Mouse (Mus musculus) forebrain, embryonic 11.5 days (tissue): ENCODE results near the gene Itpr1. TPM values are rescaled to one million over a fixed set of nuclear protein-coding genes. Genes with fewer than 3 reads are reported as not detected.

Experiments
- ATAC-seq: fragments of 200-750 bp; cut with Nextera tagmentation; replicated peaks from 2 replicates; pipeline ENCODE4 v1.8.0; 2017; ENCODE audit warnings: moderate TSS enrichment; ENCODE audit not compliant: low FRiP score
- DNase-seq: peaks from one replicate; pipeline ENCODE4 v3.0.0-alpha.2; 2017; ENCODE audit warnings: low spot score
- H3K27ac ChIP-seq: fragments of 300-500 bp; sonication (generic); 2 replicates; pipeline ENCODE4 v1.5.1; 2014; ENCODE audit warnings: low read depth, low read length
- H3K27me3 ChIP-seq: fragments of 300-500 bp; sonication (generic); 2 replicates; pipeline ENCODE4 v1.6.1; 2014; ENCODE audit warnings: mild to moderate bottlenecking, low read length, mixed read lengths; ENCODE audit not compliant: control insufficient read depth, insufficient read depth
- H3K36me3 ChIP-seq: fragments of 300-500 bp; sonication (generic); 2 replicates; pipeline ENCODE4 v1.6.1; 2014; ENCODE audit warnings: mild to moderate bottlenecking, low read length, moderate library complexity, mixed read lengths; ENCODE audit not compliant: control insufficient read depth, insufficient read depth
- H3K4me1 ChIP-seq: fragments of 300-500 bp; sonication (generic); replicated peaks from 2 replicates; pipeline ENCODE4 v1.6.1; 2014; ENCODE audit warnings: low read length, mixed read lengths; ENCODE audit not compliant: control insufficient read depth, insufficient read depth
- H3K4me2 ChIP-seq: fragments of 300-500 bp; sonication (generic); 2 replicates; pipeline ENCODE4 v1.6.1; 2014; ENCODE audit warnings: low read depth, mild to moderate bottlenecking, low read length, moderate library complexity, mixed read lengths; ENCODE audit not compliant: severe bottlenecking
- H3K4me3 ChIP-seq: fragments of 300-500 bp; sonication (generic); 2 replicates; pipeline ENCODE4 v1.5.1; 2014; ENCODE audit warnings: low read depth, low read length
- H3K9ac ChIP-seq: fragments of 300-500 bp; sonication (generic); 2 replicates; pipeline ENCODE4 v1.6.1; 2014; ENCODE audit warnings: low read length
- H3K9me3 ChIP-seq: fragments of 300-500 bp; sonication (generic); 2 replicates; pipeline ENCODE4 v1.6.1; 2016; ENCODE audit warnings: low read length, mixed read lengths; ENCODE audit not compliant: control insufficient read depth
- WGBS: fragments of 180-500 bp; shearing (Covaris S2); extraction: QIAGEN DNeasy Blood & Tissue Kit; methylation state at CpG from one replicate; pipeline ENCODE4 v1.1.7; 2014; 5-methylcytosine and 5-hydroxymethylcytosine counted together
- polyA plus RNA-seq: library from polyadenylated mRNA; unstranded; fragments of >200 nt; fragmentation: Nextera tagmentation; extraction: Ambion mirVana; gene quantifications from 2 replicates; pipeline ENCODE4 v1.2.1, GENCODE M21; 2014

Gene Itpr1
- polyA plus RNA-seq, 1 experiment from 2014 or later, result 8.1 TPM

GRCm38 (mm10) chr6:108334059-108334458, 121.2 kb downstream of the Itpr1 start:
- 85% methylated on average over 3 of the region's 3 CpGs for WGBS
- DNase-seq, result no peak

DNA sequence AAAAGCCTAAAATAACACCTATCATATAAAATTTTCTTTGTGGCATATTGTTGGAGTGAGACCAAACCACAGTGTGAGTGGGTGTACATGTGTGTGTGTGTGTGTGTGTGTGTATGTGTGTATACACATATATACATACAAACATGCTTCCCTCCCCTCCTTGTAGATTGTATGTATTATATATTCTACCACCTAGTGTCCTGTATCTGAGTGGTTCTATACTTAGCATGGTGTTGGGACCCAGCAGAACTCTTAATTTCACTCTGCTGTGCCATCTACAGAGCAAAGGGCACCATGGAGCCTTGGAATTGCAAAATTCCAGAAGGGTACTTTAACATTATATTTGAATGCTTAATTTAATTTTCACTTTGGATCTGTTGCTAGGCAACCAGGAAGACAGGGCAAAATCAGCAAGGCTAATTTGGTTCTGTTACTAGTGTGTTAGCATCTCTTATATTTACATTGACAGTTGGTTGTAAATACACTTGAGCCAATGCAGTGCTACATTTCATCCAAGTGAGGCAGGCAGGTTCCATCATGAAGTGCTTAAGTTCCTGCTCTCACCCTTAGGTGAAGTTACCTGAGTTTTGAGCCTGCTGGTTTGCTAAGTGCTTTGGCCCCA, 122.4 kb downstream of the Itpr1 start:
- H3K4me3 ChIP-seq, result no peak overlapping the region
- no peaks in the 10 kb centered on the region for H3K36me3 ChIP-seq
- H3K4me2 ChIP-seq, result no peak overlapping the region
- no peaks in the 10 kb centered on the region for H3K4me1 ChIP-seq
- H3K9me3 ChIP-seq, result no peaks in the 10 kb centered on the region
- DNase-seq (no peak), ATAC-seq (no peak)
- H3K27ac ChIP-seq, result no peak overlapping the region
- H3K9ac ChIP-seq, result no peak overlapping the region
- no peaks in the 10 kb centered on the region for H3K27me3 ChIP-seq

More at GRCm38 (mm10) chr6:108334059-108334458, 121.2 kb downstream of the Itpr1 start:
- Histone ChIP-seq H3K27ac (no peak overlapping the region), H3K4me2 (no peak overlapping the region), H3K27me3 (no peaks in the 10 kb centered on the region), H3K9ac (no peak overlapping the region), H3K9me3 (no peaks in the 10 kb centered on the region), H3K4me3 (no peak overlapping the region), H3K4me1 (no peaks in the 10 kb centered on the region), H3K36me3 (no peaks in the 10 kb centered on the region)
- no peak for ATAC-seq

GRCm38 (mm10) chr6:108336506-108336905, 123.6 kb downstream of the Itpr1 start:
- no peaks in the 10 kb centered on the region for H3K4me1 ChIP-seq
- no peak for ATAC-seq
- H3K9me3 ChIP-seq, result no peaks in the 10 kb centered on the region
- H3K27me3 ChIP-seq, result no peaks in the 10 kb centered on the region
- H3K27ac ChIP-seq, result no peak overlapping the region
- H3K4me3 ChIP-seq, result no peak overlapping the region
- 92% methylated on average over 6 of the region's 6 CpGs for WGBS
- no peak for DNase-seq
- no peaks in the 10 kb centered on the region for H3K36me3 ChIP-seq
- H3K4me2 ChIP-seq, result no peak overlapping the region
- no peak overlapping the region for H3K9ac ChIP-seq

- H3K4me3 ChIP-seq, result no peak overlapping the region
- H3K36me3 ChIP-seq, result no peaks in the 10 kb centered on the region
- ATAC-seq, result no peak
- 78% methylated on average over 6 of the region's 6 CpGs for WGBS
- no peaks in the 10 kb centered on the region for H3K9me3 ChIP-seq
- DNase-seq, result no peak
- no peak overlapping the region for H3K27ac ChIP-seq
- no peaks in the 10 kb centered on the region for H3K27me3 ChIP-seq
- no peak overlapping the region for H3K4me2 ChIP-seq
- H3K9ac ChIP-seq, result no peak overlapping the region
- no peaks in the 10 kb centered on the region for H3K4me1 ChIP-seq
These were observed 124.4 kb downstream of the Itpr1 start for GRCm38 (mm10) chr6:108337289-108337688.

- Histone ChIP-seq H3K36me3 (no peaks in the 10 kb centered on the region), H3K4me3 (no peak overlapping the region), H3K9me3 (no peaks in the 10 kb centered on the region), H3K27me3 (no peaks in the 10 kb centered on the region), H3K9ac (no peak overlapping the region), H3K4me2 (no peak overlapping the region), H3K4me1 (no peaks in the 10 kb centered on the region), H3K27ac (no peak overlapping the region)
- ATAC-seq, result no peak
- 95% methylated on average over 5 of the region's 5 CpGs for WGBS
- DNase-seq, result no peak
These were observed 125.5 kb downstream of the Itpr1 start for GRCm38 (mm10) chr6:108338362-108338761.

- 84% methylated on average over 5 of the region's 5 CpGs for WGBS
- DNase-seq (no peak), ATAC-seq (no peak)
- H3K4me2 ChIP-seq, result no peak overlapping the region
- no peaks in the 10 kb centered on the region for H3K9me3 ChIP-seq
- H3K9ac ChIP-seq, result no peak overlapping the region
- no peak overlapping the region for H3K4me3 ChIP-seq
- no peaks in the 10 kb centered on the region for H3K36me3 ChIP-seq
- H3K27me3 ChIP-seq, result no peaks in the 10 kb centered on the region
- no peaks in the 10 kb centered on the region for H3K4me1 ChIP-seq
- no peak overlapping the region for H3K27ac ChIP-seq
These were observed 130.1 kb downstream of the Itpr1 start for GRCm38 (mm10) chr6:108342989-108343388.

DNA sequence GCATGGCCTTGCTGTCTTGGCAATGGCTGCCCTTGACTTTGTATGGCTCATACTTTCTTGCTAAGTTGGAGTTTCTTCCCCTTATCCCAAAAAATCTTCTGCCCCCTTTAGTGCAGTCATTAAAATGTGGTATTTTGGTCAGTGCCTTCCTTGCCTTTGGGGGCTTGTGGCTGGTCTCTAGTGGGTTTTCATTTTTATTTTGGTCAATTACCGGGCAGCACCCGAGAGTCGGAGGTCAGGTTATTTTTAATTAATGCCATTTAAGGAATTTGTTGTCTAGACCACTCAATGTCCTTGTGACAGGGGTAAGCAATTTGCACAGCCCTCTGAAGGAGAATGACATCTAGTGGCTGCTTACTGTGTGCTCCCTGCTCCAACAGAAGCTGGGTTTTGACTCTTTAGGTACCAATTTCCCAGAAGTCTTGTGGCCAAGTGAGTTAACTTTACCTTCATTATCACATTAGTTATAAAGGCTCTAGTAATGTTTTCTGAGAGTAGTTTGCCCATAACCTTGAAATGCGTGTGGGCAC, 130.9 kb downstream of the Itpr1 start:
- Histone ChIP-seq H3K4me1 (no peaks in the 10 kb centered on the region), H3K27ac (no peak overlapping the region), H3K4me3 (no peak overlapping the region), H3K36me3 (no peaks in the 10 kb centered on the region), H3K27me3 (no peaks in the 10 kb centered on the region), H3K4me2 (no peak overlapping the region), H3K9ac (no peak overlapping the region), H3K9me3 (no peaks in the 10 kb centered on the region)
- no peak for DNase-seq
- WGBS, result 80% methylated on average over 4 of the region's 4 CpGs
- ATAC-seq, result no peak

GRCm38 (mm10) chr6:108350801-108351200, 137.9 kb downstream of the Itpr1 start:
- DNase-seq, result no peak
- no peaks in the 10 kb centered on the region for H3K4me1 ChIP-seq
- no peak for ATAC-seq
- H3K9me3 ChIP-seq, result no peaks in the 10 kb centered on the region
- H3K9ac ChIP-seq, result no peak overlapping the region
- H3K27me3 ChIP-seq, result no peaks in the 10 kb centered on the region
- no peak overlapping the region for H3K4me3 ChIP-seq
- 90% methylated on average over 2 of the region's 2 CpGs for WGBS
- no peaks in the 10 kb centered on the region for H3K36me3 ChIP-seq
- no peak overlapping the region for H3K27ac ChIP-seq
- no peak overlapping the region for H3K4me2 ChIP-seq

- Histone ChIP-seq H3K27me3 (no peaks in the 10 kb centered on the region), H3K27ac (no peak overlapping the region), H3K4me2 (no peak overlapping the region), H3K4me3 (no peak overlapping the region), H3K36me3 (no peaks in the 10 kb centered on the region), H3K4me1 (no peaks in the 10 kb centered on the region), H3K9me3 (no peaks in the 10 kb centered on the region), H3K9ac (no peak overlapping the region)
- ATAC-seq (no peak), DNase-seq (no peak)
- WGBS, result 81% methylated on average over 8 of the region's 8 CpGs
These were observed 139.1 kb downstream of the Itpr1 start for GRCm38 (mm10) chr6:108351998-108352397.
